Mouse (Mus musculus) CH12.LX (cell line): ENCODE data around the gene AL732309.1. TPM values are rescaled to one million over a fixed set of nuclear protein-coding genes. Genes with fewer than 3 reads are reported as not detected.

Source experiments
- DNase-seq: peaks from one replicate; pipeline ENCODE4 v3.0.0-alpha.2; 2013; ENCODE audit errors: extremely low read depth
- H3K27ac ChIP-seq: 2 replicates; pipeline ENCODE4 v1.5.1; 2012; ENCODE audit warnings: low read depth, mild to moderate bottlenecking, control low read depth, moderate library complexity; ENCODE audit not compliant: insufficient read depth
- H3K27me3 ChIP-seq: replicated peaks from 2 replicates; pipeline ENCODE3; 2012; ENCODE audit warnings: inconsistent platforms
- H3K36me3 ChIP-seq, 2 experiments: replicated peaks in 1 of 2; 2 replicates each; pipeline versions ENCODE3 to v1.6.1; 2012; ENCODE audit warnings: inconsistent platforms in 1 of 2, low read length in 1 of 2, mild to moderate bottlenecking in 1 of 2, mixed read lengths in 1 of 2, moderate library complexity in 1 of 2; ENCODE audit not compliant: control insufficient read depth in 1 of 2, insufficient read depth in 1 of 2
- H3K4me1 ChIP-seq, 2 experiments: 2 replicates each; pipeline ENCODE4 v1.6.1; 2012; ENCODE audit warnings: inconsistent platforms in 1 of 2, moderate library complexity in 1 of 2; ENCODE audit not compliant: insufficient read depth in 2 of 2, control insufficient read depth in 1 of 2
- H3K4me2 ChIP-seq: 2 replicates; pipeline ENCODE4 v1.6.1; 2012; ENCODE audit warnings: low read depth, mild to moderate bottlenecking, control low read depth; ENCODE audit not compliant: poor library complexity, insufficient read depth, severe bottlenecking
- H3K4me3 ChIP-seq, 3 experiments: fragments of 150-350 bp in 1 of 3; sonication (generic) in 1 of 3; replicated peaks in 1 of 3; 2 replicates each; pipeline versions ENCODE3 to v1.5.1; 2011 to 2012; ENCODE audit warnings: low read depth in 2 of 3, low read length in 2 of 3, mild to moderate bottlenecking in 2 of 3, moderate library complexity in 2 of 3, control low read depth in 1 of 3, improper control_type of control experiment in 1 of 3, inconsistent platforms in 1 of 3, mixed read lengths in 1 of 3; ENCODE audit not compliant: poor library complexity in 1 of 3
- H3K79me2 ChIP-seq: replicated peaks from 2 replicates; pipeline ENCODE4 v1.6.1; 2012; ENCODE audit warnings: mild to moderate bottlenecking, moderate library complexity; ENCODE audit not compliant: control insufficient read depth, poor library complexity, insufficient read depth, severe bottlenecking; ENCODE audit errors: extremely low read depth
- H3K9ac ChIP-seq: 2 replicates; pipeline ENCODE4 v1.6.1; 2012; ENCODE audit warnings: low read depth, mild to moderate bottlenecking, control low read depth, moderate library complexity; ENCODE audit not compliant: insufficient read depth
- H3K9me3 ChIP-seq: replicated peaks from 2 replicates; pipeline ENCODE3; 2012; ENCODE audit warnings: low read length, inconsistent platforms, mixed read lengths
- CHD1 ChIP-seq: IDR thresholded peaks from 2 replicates; pipeline ENCODE4 v1.6.1; 2012; ENCODE audit warnings: low read depth, low read length, improper control_type of control experiment, inconsistent platforms
- CHD2 ChIP-seq: IDR thresholded peaks from 2 replicates; pipeline ENCODE4 v1.6.1; 2011; ENCODE audit warnings: low read length, improper control_type of control experiment
- ELF1 ChIP-seq: IDR thresholded peaks from 2 replicates; pipeline ENCODE4 v1.6.1; 2014; ENCODE audit warnings: low read depth, mild to moderate bottlenecking, inconsistent platforms, low read length, improper control_type of control experiment
- EP300 ChIP-seq: IDR thresholded peaks from 2 replicates; pipeline ENCODE4 v1.6.1; 2011; ENCODE audit warnings: low read length, improper control_type of control experiment
- ETS1 ChIP-seq: conservative IDR thresholded peaks from 2 replicates; pipeline ENCODE4 v1.6.1; 2012; ENCODE audit warnings: low read depth, mild to moderate bottlenecking, inconsistent platforms, low read length, improper control_type of control experiment, moderate library complexity
- GABPA ChIP-seq: IDR thresholded peaks from 2 replicates; pipeline ENCODE4 v1.6.1; 2012; ENCODE audit warnings: low read depth, low read length, improper control_type of control experiment, inconsistent platforms; ENCODE audit not compliant: insufficient replicate concordance
- JUN ChIP-seq: IDR thresholded peaks from 2 replicates; pipeline ENCODE4 v1.6.1; 2011; ENCODE audit warnings: low read depth, mild to moderate bottlenecking, low read length, improper control_type of control experiment, moderate library complexity; ENCODE audit not compliant: insufficient read depth
- KAT2A ChIP-seq: IDR thresholded peaks from 2 replicates; pipeline ENCODE4 v1.6.1; 2012; ENCODE audit warnings: low read length, improper control_type of control experiment, inconsistent platforms; ENCODE audit not compliant: insufficient replicate concordance
- MAFK ChIP-seq: IDR thresholded peaks from 2 replicates; pipeline ENCODE4 v1.6.1; 2011; ENCODE audit warnings: low read length, improper control_type of control experiment; ENCODE audit not compliant: insufficient replicate concordance
- MXI1 ChIP-seq: IDR thresholded peaks from 2 replicates; pipeline ENCODE4 v1.6.1; 2011; ENCODE audit warnings: mild to moderate bottlenecking, low read depth, low read length, improper control_type of control experiment
- PAX5 ChIP-seq: IDR thresholded peaks from 2 replicates; pipeline ENCODE4 v1.6.1; 2012; ENCODE audit warnings: low read length, inconsistent platforms, mixed read lengths
- POLR2A ChIP-seq: IDR thresholded peaks from 2 replicates; pipeline ENCODE4 v1.6.1; 2011; ENCODE audit warnings: low read depth, mild to moderate bottlenecking, improper control_type of control experiment, low read length
- POLR2AphosphoS2 ChIP-seq: IDR thresholded peaks from 2 replicates; pipeline ENCODE4 v1.6.1; 2011; ENCODE audit warnings: low read depth, low read length, improper control_type of control experiment
- RAD21 ChIP-seq: IDR thresholded peaks from 2 replicates; pipeline ENCODE4 v1.6.1; 2011; ENCODE audit warnings: low read depth, mild to moderate bottlenecking, low read length, improper control_type of control experiment, moderate library complexity
- TCF12 ChIP-seq: IDR thresholded peaks from 2 replicates; pipeline ENCODE4 v1.6.1; 2014; ENCODE audit warnings: low read depth, mild to moderate bottlenecking, inconsistent platforms, low read length, improper control_type of control experiment
- UBTF ChIP-seq: IDR thresholded peaks from 2 replicates; pipeline ENCODE4 v1.6.1; 2012; ENCODE audit warnings: low read depth, mild to moderate bottlenecking, inconsistent platforms, low read length, improper control_type of control experiment, moderate library complexity
- USF1 ChIP-seq: IDR thresholded peaks from 2 replicates; pipeline ENCODE4 v1.6.1; 2014; ENCODE audit warnings: low read depth, mild to moderate bottlenecking, inconsistent platforms, low read length, improper control_type of control experiment
- USF2 ChIP-seq: conservative IDR thresholded peaks from 2 replicates; pipeline ENCODE4 v1.6.1; 2011; ENCODE audit warnings: low read depth, low read length, improper control_type of control experiment
- ZC3H11A ChIP-seq: IDR thresholded peaks from 2 replicates; pipeline ENCODE4 v1.6.1; 2012; ENCODE audit warnings: low read depth, mild to moderate bottlenecking, inconsistent platforms, low read length, improper control_type of control experiment
- ZKSCAN1 ChIP-seq: IDR thresholded peaks from 2 replicates; pipeline ENCODE4 v1.6.1; 2012; ENCODE audit warnings: low read depth, inconsistent platforms, low read length, improper control_type of control experiment, borderline replicate concordance
- ZNF384 ChIP-seq: IDR thresholded peaks from 2 replicates; pipeline ENCODE4 v1.6.1; 2012; ENCODE audit warnings: low read depth, low read length, improper control_type of control experiment, inconsistent platforms
- dilution Hi-C: fragments of 300-500 bp; cut with MboI; formaldehyde crosslinking; loops from 2 replicates; pipeline ENCODE4 v1.14.3; 2020; ENCODE audit warnings: low sequenced_read_pairs; ENCODE audit not compliant: extremely low pct_unique_long_range_greater_than_20kb, extremely low pct_ligation_motif_present
- in situ Hi-C: fragments of 300-500 bp; cut with MboI; formaldehyde crosslinking; loops from 3 replicates; pipeline ENCODE4 v1.14.3; 2019; ENCODE audit warnings: low sequenced_read_pairs, low pct_ligation_motif_present, low pct_unique_long_range_greater_than_20kb, mixed read lengths
- polyA plus RNA-seq: library from polyadenylated mRNA; unstranded; fragments of >175 nt; gene quantifications from 2 replicates; pipeline ENCODE4 v1.2.1, GENCODE M21; 2012; ENCODE audit warnings: low read depth; ENCODE audit not compliant: insufficient read length
- total RNA-seq, 2 experiments: library from RNA; depleted of rRNA; stranded (reverse); fragments of 300-350 nt in 1 of 2; fragments of >200 nt in 1 of 2; gene quantifications; 2 replicates each; pipeline ENCODE4 v1.2.3; 2012 to 2014

Gene AL732309.1
- total and polyA plus RNA-seq, 3 experiments: 4.5 to 8.9 (median 6.7) TPM

DNA sequence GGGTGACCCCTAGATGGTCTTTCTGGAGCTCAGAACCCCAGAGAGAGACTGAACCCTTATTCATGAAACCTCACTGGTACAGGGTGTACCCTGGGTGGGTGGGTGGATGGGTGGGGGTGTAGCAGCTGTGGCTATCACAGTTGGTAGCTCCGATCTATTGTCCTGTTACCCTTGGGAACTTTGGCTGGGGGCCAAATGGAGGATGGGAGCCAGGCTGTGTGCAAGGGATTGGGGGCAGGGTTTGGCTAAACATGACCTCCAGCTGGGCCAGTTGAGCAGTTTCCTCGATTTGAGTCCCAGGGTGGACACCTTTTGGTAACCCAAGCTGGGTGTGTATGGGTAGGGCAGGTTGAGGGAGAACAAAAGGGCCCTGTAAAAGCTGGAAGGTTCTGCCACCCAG, 20.1 kb upstream of the AL732309.1 start:
- dilution Hi-C loops: no loop called here
- H3K4me1 ChIP-seq: peaks cover 23 to 79% of the 10 kb centered on the region in 2 experiments
- H3K27ac ChIP-seq: no peak overlapping the region
- peak overlapping the region; percentile 48 for H3K4me2 ChIP-seq
- DNase-seq: no peak
- no peaks in the 10 kb centered on the region for H3K27me3 ChIP-seq
- peaks cover 8 to 42% of the 10 kb centered on the region in 2 experiments for H3K36me3 ChIP-seq
- no peaks in the 10 kb centered on the region for H3K9me3 ChIP-seq
- in situ Hi-C loops: no loop called here
- H3K79me2 ChIP-seq: peaks cover 18% of the 10 kb centered on the region
- TF ChIP-seq CHD2: no peak
- TF ChIP-seq TCF12: no peak
- TF ChIP-seq ELF1: no peak
- no peak for TF ChIP-seq KAT2A
- no peak for TF ChIP-seq GABPA
- TF ChIP-seq RAD21: no peak
- TF ChIP-seq USF2: no peak
- no peak for TF ChIP-seq ZKSCAN1
- TF ChIP-seq USF1: no peak
- no peak for TF ChIP-seq ZC3H11A
- TF ChIP-seq MXI1: no peak
- no peak for TF ChIP-seq POLR2AphosphoS2
- no peak for TF ChIP-seq POLR2A
- TF ChIP-seq EP300: no peak
- peak overlapping the region in 2 of 3 experiments; percentile 25 to 39 for H3K4me3 ChIP-seq
- H3K9ac ChIP-seq: 0 out of 2 replicates have a peak overlapping the region, but pooled peaks have one; percentile 4

DNA sequence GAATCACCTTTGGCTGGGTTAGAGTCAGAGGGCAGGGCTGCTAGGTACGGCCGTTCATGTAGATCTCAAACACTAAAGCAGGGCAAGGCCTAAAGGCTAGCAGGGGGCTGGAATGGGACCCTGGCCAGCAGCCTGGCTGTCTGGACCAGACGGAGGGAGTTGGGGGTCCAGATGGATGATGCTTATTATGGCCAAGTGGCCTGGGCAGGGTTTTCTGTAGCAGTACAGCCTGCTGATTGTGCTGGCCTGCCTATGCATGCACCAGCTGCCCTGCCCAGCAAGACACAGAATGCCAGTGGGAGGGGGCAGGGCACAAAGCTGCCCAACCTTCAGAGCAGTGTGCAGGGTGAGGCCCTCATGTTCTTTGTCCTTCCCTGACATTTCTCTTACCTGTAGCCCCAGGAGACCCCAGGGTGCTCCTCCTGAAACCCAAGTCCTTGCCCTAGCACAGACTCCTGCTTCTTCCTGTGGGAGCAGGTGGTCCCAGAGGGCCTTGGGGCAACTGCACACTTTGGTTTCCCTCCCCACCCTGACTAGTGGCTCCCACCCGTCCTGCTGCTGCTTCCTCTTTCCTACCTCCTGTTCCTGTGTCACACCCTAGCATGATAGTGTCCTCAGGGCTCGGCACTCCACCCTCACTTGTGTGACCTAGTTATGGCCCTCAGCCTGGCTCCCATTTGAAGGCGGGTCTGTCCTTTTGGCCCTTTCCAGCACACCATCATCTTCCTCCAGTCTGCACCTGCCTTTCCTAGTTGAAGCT, 19.4 kb upstream of the AL732309.1 start:
- Histone ChIP-seq H3K4me3 (peak overlapping the region; percentile 8 to 39 (median 25)), H3K9ac (peak overlapping the region; percentile 8; the same call in 1 of the 2 replicates), H3K27ac (no peak overlapping the region), H3K36me3 (peaks cover 8 to 40% of the 10 kb centered on the region in 2 experiments), H3K79me2 (peaks cover 13% of the 10 kb centered on the region), H3K9me3 (no peaks in the 10 kb centered on the region), H3K27me3 (no peaks in the 10 kb centered on the region), H3K4me2 (peak overlapping the region; percentile 48), H3K4me1 (peaks cover 23 to 76% of the 10 kb centered on the region in 2 experiments)
- in situ Hi-C loops: no loop called here
- dilution Hi-C loops: no loop called here
- DNase-seq: peak; percentile 41
- no peak for TF ChIP-seq JUN
- TF ChIP-seq ETS1: no peak
- no peak for TF ChIP-seq UBTF
- TF ChIP-seq CHD1: no peak
- no peak for TF ChIP-seq ZNF384
- TF ChIP-seq PAX5: no peak
- TF ChIP-seq MAFK: no peak
- TF ChIP-seq POLR2A: no peak
